Mouse (Mus musculus): ENCODE measurements around the gene Odr4.

Odr4 gene

GRCm38 (mm10) chr1:150392638-150393487 is at the start of gene Odr4, which contains the start of gene Tpr:
Odr4 (minus strand) TSS chr1:150393080.
Tpr (plus strand) TSS chr1:150392838.
- DNase-seq, result peak; percentile 99

GRCm38 (mm10) chr1:150441731-150442130 is 48.9 kb upstream of the Odr4 start:
- DNase-seq, result peak; percentile 9

GRCm38 (mm10) chr1:150438641-150439040 is 45.8 kb upstream of the Odr4 start:
- DNase-seq, result no peak

- DNase-seq, result no peak
These were observed 33.3 kb upstream of the Odr4 start for GRCm38 (mm10) chr1:150426216-150426615.

- DNase-seq, result no peak
These were observed 32.8 kb upstream of the Odr4 start for GRCm38 (mm10) chr1:150425665-150426064.

- DNase-seq, result no peak
These were observed 25.5 kb upstream of the Odr4 start for GRCm38 (mm10) chr1:150418426-150418825.

GRCm38 (mm10) chr1:150416006-150416405 is 23.1 kb upstream of the Odr4 start:
- DNase-seq, result no peak

GRCm38 (mm10) chr1:150409996-150410395 is 17.1 kb upstream of the Odr4 start:
- no peak for DNase-seq

GRCm38 (mm10) chr1:150407285-150407684 is 14.4 kb upstream of the Odr4 start:
- DNase-seq, result no peak

- no peak for DNase-seq
These were observed 11.7 kb upstream of the Odr4 start for GRCm38 (mm10) chr1:150404555-150404954.

- no peak for DNase-seq
These were observed 11.0 kb upstream of the Odr4 start for GRCm38 (mm10) chr1:150403914-150404313.

GRCm38 (mm10) chr1:150396001-150396400 is 3.1 kb upstream of the Odr4 start:
- no peak for DNase-seq

GRCm38 (mm10) chr1:150393488-150393852 is 590 bp upstream of the Odr4 start:
- DNase-seq, result no peak

- peak; percentile 18 for DNase-seq
These were observed 796 bp downstream of the Odr4 start for GRCm38 (mm10) chr1:150391931-150392637.

GRCm38 (mm10) chr1:150389390-150390129 is 3.3 kb downstream of the Odr4 start:
- no peak for DNase-seq

- DNase-seq, result no peak
These were observed 5.3 kb downstream of the Odr4 start for GRCm38 (mm10) chr1:150387572-150387971.

- no peak for DNase-seq
These were observed 8.7 kb downstream of the Odr4 start for GRCm38 (mm10) chr1:150384138-150384537.

- no peak for DNase-seq
These were observed 18.6 kb downstream of the Odr4 start for GRCm38 (mm10) chr1:150374247-150374646.

- DNase-seq, result peak; percentile 7
These were observed 20.0 kb downstream of the Odr4 start for GRCm38 (mm10) chr1:150372895-150373294.

- no peak for DNase-seq
These were observed 32.0 kb downstream of the Odr4 start for GRCm38 (mm10) chr1:150360864-150361263.

GRCm38 (mm10) chr1:150335111-150335510 is 57.8 kb downstream of the Odr4 start:
- DNase-seq, result no peak

GRCm38 (mm10) chr1:150319205-150319604 is 73.7 kb downstream of the Odr4 start, which contains the start of gene Pdc:
Pdc (plus strand) TSS chr1:150319417.
- no peak for DNase-seq

Data from embryo, embryonic 11 days (tissue).